Mouse (Mus musculus): ENCODE results near the gene Ankrd27. TPM values are rescaled to one million over a fixed set of nuclear protein-coding genes. Genes with fewer than 3 reads are reported as not detected.

Gene Ankrd27
- total and polyA plus RNA-seq, 3 experiments = 130 to 248 (median 202) TPM

- H3K27me3 ChIP-seq (ENCODE audit: insufficient read depth, low read length) = peaks cover 18% of the 10 kb centered on the region; the same call in 1 of the 2 replicates
- H3K4me3 ChIP-seq (ENCODE audit: low read depth, low read length) = no peak overlapping the region
- TF ChIP-seq TAL1 (conservative IDR thresholded peaks at IDR 0.05; ENCODE audit: low read depth, low read length) (no peak), CTCF (IDR thresholded peaks at IDR 0.05; ENCODE audit: low read depth, low read length) (peak; percentile 73)
- peaks cover 24% of the 10 kb centered on the region for H3K36me3 ChIP-seq (replicated peaks)
- ATAC-seq (ENCODE audit: extremely low read depth, insufficient number of reproducible peaks, low FRiP score, poor library complexity, severe bottlenecking) (no peak), DNase-seq (ENCODE audit: low spot score) (no peak)
- H3K9me3 ChIP-seq (replicated peaks) = no peaks in the 10 kb centered on the region; the same call in 1 of the 2 replicates
- peaks cover 44% of the 10 kb centered on the region for H3K4me1 ChIP-seq (ENCODE audit: insufficient read depth, low read depth, low read length)
These were observed 3.3 kb upstream of the Ankrd27 start for GRCm38 (mm10) chr7:35582719-35583118.

- peaks cover 30% of the 10 kb centered on the region for H3K36me3 ChIP-seq (replicated peaks)
- DNase-seq (ENCODE audit: low spot score) (no peak), ATAC-seq (ENCODE audit: extremely low read depth, insufficient number of reproducible peaks, low FRiP score, poor library complexity, severe bottlenecking) (no peak)
- TF ChIP-seq GATA2 (IDR thresholded peaks at IDR 0.05; ENCODE audit: borderline replicate concordance, low read depth, low read length) = no peak
- no peak for TF ChIP-seq POLR2AphosphoS5 (IDR thresholded peaks at IDR 0.05; ENCODE audit: insufficient replicate concordance, low read depth, low read length)
- no peak for TF ChIP-seq CTCF (IDR thresholded peaks at IDR 0.05; ENCODE audit: low read depth, low read length)
- TF ChIP-seq TAL1 (conservative IDR thresholded peaks at IDR 0.05; ENCODE audit: low read depth, low read length) = no peak
- no peak for TF ChIP-seq GATA1 (IDR thresholded peaks at IDR 0.05; ENCODE audit: borderline replicate concordance, low read length)
- H3K4me1 ChIP-seq (ENCODE audit: insufficient read depth, low read depth, low read length) = peaks cover 52% of the 10 kb centered on the region
- H3K9me3 ChIP-seq (replicated peaks) = no peaks in the 10 kb centered on the region; the same call in 1 of the 2 replicates
- peaks cover 16% of the 10 kb centered on the region; the same call in 1 of the 2 replicates for H3K27me3 ChIP-seq (ENCODE audit: insufficient read depth, low read length)
- peak overlapping the region; percentile 95 for H3K4me3 ChIP-seq (ENCODE audit: low read depth, low read length)
These were observed 2.5 kb upstream of the Ankrd27 start for GRCm38 (mm10) chr7:35583476-35584025.

- no peak for ATAC-seq (ENCODE audit: extremely low read depth, insufficient number of reproducible peaks, low FRiP score, poor library complexity, severe bottlenecking)
- DNase-seq (ENCODE audit: low spot score) = no peak
- peaks cover 58% of the 10 kb centered on the region for H3K4me1 ChIP-seq (ENCODE audit: insufficient read depth, low read depth, low read length)
- H3K4me3 ChIP-seq (ENCODE audit: low read depth, low read length) = peak overlapping the region; percentile 95
- TF ChIP-seq GATA1 (IDR thresholded peaks at IDR 0.05; ENCODE audit: borderline replicate concordance, low read length) (no peak), POLR2AphosphoS5 (IDR thresholded peaks at IDR 0.05; ENCODE audit: insufficient replicate concordance, low read depth, low read length) (no peak), TAL1 (conservative IDR thresholded peaks at IDR 0.05; ENCODE audit: low read depth, low read length) (no peak), GATA2 (IDR thresholded peaks at IDR 0.05; ENCODE audit: borderline replicate concordance, low read depth, low read length) (no peak), CTCF (IDR thresholded peaks at IDR 0.05; ENCODE audit: low read depth, low read length) (no peak)
- H3K27me3 ChIP-seq (ENCODE audit: insufficient read depth, low read length) = peaks cover 15% of the 10 kb centered on the region; the same call in 1 of the 2 replicates
- no peaks in the 10 kb centered on the region; the same call in 1 of the 2 replicates for H3K9me3 ChIP-seq (replicated peaks)
- H3K36me3 ChIP-seq (replicated peaks) = peaks cover 29% of the 10 kb centered on the region
These were observed 1.8 kb upstream of the Ankrd27 start for GRCm38 (mm10) chr7:35584068-35584785.

GRCm38 (mm10) chr7:35584786-35585190, 1.3 kb upstream of the Ankrd27 start:
- Histone ChIP-seq H3K9me3 (replicated peaks) (no peaks in the 10 kb centered on the region; the same call in 1 of the 2 replicates), H3K4me3 (ENCODE audit: low read depth, low read length) (peak overlapping the region; percentile 95), H3K36me3 (replicated peaks) (peaks cover 25% of the 10 kb centered on the region), H3K4me1 (ENCODE audit: insufficient read depth, low read depth, low read length) (peaks cover 62% of the 10 kb centered on the region), H3K27me3 (ENCODE audit: insufficient read depth, low read length) (peaks cover 15% of the 10 kb centered on the region; the same call in 1 of the 2 replicates)
- ATAC-seq (ENCODE audit: extremely low read depth, insufficient number of reproducible peaks, low FRiP score, poor library complexity, severe bottlenecking) = no peak
- no peak for TF ChIP-seq TAL1 (conservative IDR thresholded peaks at IDR 0.05; ENCODE audit: low read depth, low read length)
- no peak for TF ChIP-seq GATA1 (IDR thresholded peaks at IDR 0.05; ENCODE audit: borderline replicate concordance, low read length)
- no peak for TF ChIP-seq POLR2AphosphoS5 (IDR thresholded peaks at IDR 0.05; ENCODE audit: insufficient replicate concordance, low read depth, low read length)
- TF ChIP-seq GATA2 (IDR thresholded peaks at IDR 0.05; ENCODE audit: borderline replicate concordance, low read depth, low read length) = no peak
- TF ChIP-seq CTCF (IDR thresholded peaks at IDR 0.05; ENCODE audit: low read depth, low read length) = no peak
- peak; percentile 20 for DNase-seq (ENCODE audit: low spot score)

GRCm38 (mm10) chr7:35585191-35586054, 621 bp upstream of the Ankrd27 start, which contains the start of gene Rgs9bp:
TSS of gene Rgs9bp (minus strand) at chr7:35585582.
- peaks cover 15% of the 10 kb centered on the region; the same call in 1 of the 2 replicates for H3K27me3 ChIP-seq (ENCODE audit: insufficient read depth, low read length)
- TF ChIP-seq GATA2 (IDR thresholded peaks at IDR 0.05; ENCODE audit: borderline replicate concordance, low read depth, low read length) = no peak
- TF ChIP-seq POLR2AphosphoS5 (IDR thresholded peaks at IDR 0.05; ENCODE audit: insufficient replicate concordance, low read depth, low read length) = no peak
- TF ChIP-seq TAL1 (conservative IDR thresholded peaks at IDR 0.05; ENCODE audit: low read depth, low read length) = no peak
- no peak for TF ChIP-seq GATA1 (IDR thresholded peaks at IDR 0.05; ENCODE audit: borderline replicate concordance, low read length)
- no peak for TF ChIP-seq CTCF (IDR thresholded peaks at IDR 0.05; ENCODE audit: low read depth, low read length)
- ATAC-seq (ENCODE audit: extremely low read depth, insufficient number of reproducible peaks, low FRiP score, poor library complexity, severe bottlenecking) = 0 out of 2 replicates have a peak, but pooled peaks have one; percentile 6
- no peaks in the 10 kb centered on the region; the same call in 1 of the 2 replicates for H3K9me3 ChIP-seq (replicated peaks)
- peak; percentile 82 for DNase-seq (ENCODE audit: low spot score)
- peaks cover 66% of the 10 kb centered on the region for H3K4me1 ChIP-seq (ENCODE audit: insufficient read depth, low read depth, low read length)
- peak within 1 kb of the TSS; percentile 95 for H3K4me3 ChIP-seq (ENCODE audit: low read depth, low read length)
- peaks cover 24% of the 10 kb centered on the region for H3K36me3 ChIP-seq (replicated peaks)
